Mouse (Mus musculus): ENCODE data around the gene Gas1. TPM values are rescaled to one million over a fixed set of nuclear protein-coding genes. Genes with fewer than 3 reads are reported as not detected.

Gene Gas1
- polyA plus RNA-seq (2012; rRNA removed), result 2.5 and 6.9 TPM in 2 replicates

DNA sequence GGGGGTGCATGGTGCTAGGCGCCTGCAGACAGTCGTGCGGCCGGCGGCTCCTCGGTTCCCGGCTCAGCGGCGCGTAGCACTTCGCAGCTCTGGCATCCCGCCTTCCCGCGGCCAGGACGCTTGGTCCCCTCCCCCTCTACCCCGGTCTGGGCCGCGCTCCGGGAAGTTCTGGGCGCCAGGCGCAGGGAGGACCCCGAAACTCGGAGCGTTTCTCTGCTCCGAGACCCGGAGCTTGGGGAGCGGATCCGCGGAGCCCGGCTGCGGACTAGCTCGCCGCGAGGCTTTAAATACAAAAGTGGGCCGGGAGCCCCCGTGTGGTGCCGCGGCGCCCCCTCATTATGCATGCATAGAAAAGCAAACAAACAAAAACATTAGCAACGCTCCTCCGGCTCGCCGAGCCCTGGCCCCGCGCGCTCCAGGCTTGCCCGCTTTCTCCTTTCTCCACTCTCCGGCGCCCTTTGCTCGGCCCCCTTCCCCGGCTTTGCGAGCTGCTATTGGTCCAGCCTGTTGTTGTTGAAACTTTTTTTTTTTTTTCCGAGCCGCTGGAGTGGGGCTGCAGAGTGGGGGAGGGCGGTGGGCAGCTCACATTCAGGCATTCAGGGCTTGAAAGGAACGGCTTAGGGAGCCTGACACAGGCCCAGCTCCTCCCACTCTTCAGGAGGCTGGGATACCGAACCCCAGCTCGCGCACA, at the start of gene Gas1:
TSS of gene Gas1 (minus strand) at position 260 of the 691 bp plus-strand sequence.
- peak within 1 kb of the TSS; percentile 76 for H3K4me3 ChIP-seq (ENCODE audit: control insufficient read depth, low read depth, low read length)
- peak within 1 kb of the TSS; percentile 57; the same call in 1 of the 2 replicates for H3K27ac ChIP-seq (ENCODE audit: control insufficient read depth, insufficient read depth, low read depth, low read length)
- no peaks in the 10 kb centered on the region for H3K36me3 ChIP-seq (ENCODE audit: control insufficient read depth, insufficient read depth, low read length)
- peaks cover 13% of the 10 kb centered on the region for H3K4me1 ChIP-seq (ENCODE audit: control insufficient read depth, insufficient read depth, low read length)
- no peak for TF ChIP-seq CTCF (IDR thresholded peaks at IDR 0.05; ENCODE audit: control insufficient read depth, insufficient read depth, insufficient replicate concordance, low read depth, low read length)
- peak; percentile 55 for TF ChIP-seq POLR2A (IDR thresholded peaks at IDR 0.05; ENCODE audit: control insufficient read depth, low read depth, low read length)
- no peaks in the 10 kb centered on the region for H3K27me3 ChIP-seq (ENCODE audit: control insufficient read depth, insufficient read depth, low read length)

DNA sequence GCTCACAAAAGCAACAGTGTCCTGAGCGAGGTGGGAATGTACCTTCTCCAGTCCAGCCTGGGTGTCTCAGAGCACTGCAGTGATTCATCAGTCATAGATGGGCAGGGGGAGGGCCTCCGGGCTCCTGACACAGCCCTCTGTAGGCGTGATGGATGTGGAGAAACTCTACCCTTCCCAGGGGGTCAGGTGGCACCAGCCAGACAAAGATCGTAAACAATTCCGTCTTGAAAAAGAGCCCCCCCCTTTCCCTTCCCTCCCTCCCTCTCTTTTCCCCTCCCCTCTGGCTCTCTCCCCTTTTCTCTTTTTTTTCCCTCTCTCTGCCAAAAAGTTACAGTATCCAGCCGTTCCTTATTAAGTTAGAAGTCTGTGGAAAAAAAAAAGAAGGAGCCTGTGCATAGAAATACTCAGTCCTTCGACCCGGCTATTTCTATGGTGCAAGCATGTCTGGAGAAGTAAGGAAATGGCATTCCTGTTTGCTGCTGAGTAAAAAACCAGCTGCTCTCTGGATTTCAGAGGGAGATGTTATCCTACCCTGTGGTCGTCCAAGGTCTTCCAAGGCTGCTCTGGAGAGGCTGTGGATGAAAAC, 49.2 kb upstream of the Gas1 start:
- H3K4me1 ChIP-seq (ENCODE audit: control insufficient read depth, insufficient read depth, low read length), result no peaks in the 10 kb centered on the region
- no peak overlapping the region for H3K4me3 ChIP-seq (ENCODE audit: control insufficient read depth, low read depth, low read length)
- TF ChIP-seq CTCF (IDR thresholded peaks at IDR 0.05; ENCODE audit: control insufficient read depth, insufficient read depth, insufficient replicate concordance, low read depth, low read length) (no peak), POLR2A (IDR thresholded peaks at IDR 0.05; ENCODE audit: control insufficient read depth, low read depth, low read length) (no peak)
- no peaks in the 10 kb centered on the region for H3K36me3 ChIP-seq (ENCODE audit: control insufficient read depth, insufficient read depth, low read length)
- no peaks in the 10 kb centered on the region for H3K27me3 ChIP-seq (ENCODE audit: control insufficient read depth, insufficient read depth, low read length)
- H3K27ac ChIP-seq (ENCODE audit: control insufficient read depth, insufficient read depth, low read depth, low read length), result no peak overlapping the region

DNA sequence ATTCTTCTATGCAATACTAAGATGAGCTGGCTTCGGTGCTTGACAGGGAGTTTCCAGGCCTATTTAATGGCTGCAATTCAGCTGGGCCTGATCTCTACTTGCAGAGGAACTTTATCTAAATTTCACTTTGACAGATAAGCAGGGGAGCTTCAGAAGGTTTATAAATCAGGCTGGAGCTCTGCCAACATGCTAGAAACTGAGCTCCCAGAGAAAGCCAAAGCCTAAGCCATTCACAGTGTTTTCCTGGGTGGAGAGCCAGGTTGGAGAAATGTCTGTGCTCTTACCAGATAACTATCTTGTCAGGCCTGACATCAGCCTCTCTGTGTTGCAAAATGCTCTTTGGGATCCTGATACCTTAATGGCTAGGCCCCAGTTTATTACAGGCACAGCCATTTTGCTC, 48.6 kb upstream of the Gas1 start:
- H3K27ac ChIP-seq (ENCODE audit: control insufficient read depth, insufficient read depth, low read depth, low read length), result no peak overlapping the region
- no peaks in the 10 kb centered on the region for H3K4me1 ChIP-seq (ENCODE audit: control insufficient read depth, insufficient read depth, low read length)
- H3K36me3 ChIP-seq (ENCODE audit: control insufficient read depth, insufficient read depth, low read length), result no peaks in the 10 kb centered on the region

DNA sequence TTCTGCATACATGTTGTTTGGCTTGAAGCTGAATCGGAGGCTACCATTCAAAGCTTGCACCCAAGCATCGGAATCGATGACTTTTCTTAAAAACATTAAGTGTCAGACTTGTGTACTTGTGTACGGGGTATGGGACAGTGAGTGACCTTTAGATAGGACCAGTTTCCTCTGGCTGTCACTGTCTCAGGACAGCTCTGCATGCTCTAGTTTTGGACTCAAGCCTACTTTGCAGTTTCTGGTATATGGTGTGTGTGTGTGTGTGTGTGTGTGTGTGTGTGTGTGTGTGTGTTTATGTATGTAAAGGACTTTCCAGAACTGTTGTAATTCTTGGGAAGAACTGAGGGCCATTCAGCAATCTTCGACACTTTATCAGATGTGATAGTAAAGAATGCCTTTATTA, 48.1 kb upstream of the Gas1 start:
- Histone ChIP-seq H3K36me3 (ENCODE audit: control insufficient read depth, insufficient read depth, low read length) (no peaks in the 10 kb centered on the region), H3K27me3 (ENCODE audit: control insufficient read depth, insufficient read depth, low read length) (no peaks in the 10 kb centered on the region), H3K27ac (ENCODE audit: control insufficient read depth, insufficient read depth, low read depth, low read length) (no peak overlapping the region), H3K4me3 (ENCODE audit: control insufficient read depth, low read depth, low read length) (no peak overlapping the region), H3K4me1 (ENCODE audit: control insufficient read depth, insufficient read depth, low read length) (no peaks in the 10 kb centered on the region)
- TF ChIP-seq CTCF (IDR thresholded peaks at IDR 0.05; ENCODE audit: control insufficient read depth, insufficient read depth, insufficient replicate concordance, low read depth, low read length) (no peak), POLR2A (IDR thresholded peaks at IDR 0.05; ENCODE audit: control insufficient read depth, low read depth, low read length) (no peak)

More for the DNA sequence above, 48.6 kb upstream of the Gas1 start:
- no peaks in the 10 kb centered on the region for H3K27me3 ChIP-seq (ENCODE audit: control insufficient read depth, insufficient read depth, low read length)
- no peak for TF ChIP-seq POLR2A (IDR thresholded peaks at IDR 0.05; ENCODE audit: control insufficient read depth, low read depth, low read length)
- no peak for TF ChIP-seq CTCF (IDR thresholded peaks at IDR 0.05; ENCODE audit: control insufficient read depth, insufficient read depth, insufficient replicate concordance, low read depth, low read length)
- H3K4me3 ChIP-seq (ENCODE audit: control insufficient read depth, low read depth, low read length), result no peak overlapping the region

DNA sequence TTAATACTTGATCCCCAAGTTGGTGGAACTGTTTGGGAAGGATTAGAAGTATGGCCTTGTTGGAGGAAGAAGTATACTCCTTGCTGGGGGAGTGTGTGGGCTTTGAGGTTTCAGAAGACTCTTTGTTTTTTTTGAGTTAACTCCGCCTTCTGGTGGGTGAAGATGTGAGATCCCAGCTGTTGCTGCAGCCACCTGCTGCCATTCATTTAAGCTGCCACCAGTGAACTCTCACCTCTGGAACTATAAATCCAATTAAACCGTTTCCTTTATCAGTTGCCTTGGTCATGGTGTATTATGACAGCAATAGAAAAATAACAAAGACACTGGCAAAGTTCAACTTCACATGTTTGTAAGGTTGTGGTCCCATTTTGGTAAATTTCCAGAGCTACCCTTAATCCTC, 46.6 kb upstream of the Gas1 start:
- TF ChIP-seq POLR2A (IDR thresholded peaks at IDR 0.05; ENCODE audit: control insufficient read depth, low read depth, low read length) (no peak), CTCF (IDR thresholded peaks at IDR 0.05; ENCODE audit: control insufficient read depth, insufficient read depth, insufficient replicate concordance, low read depth, low read length) (no peak)
- Histone ChIP-seq H3K36me3 (ENCODE audit: control insufficient read depth, insufficient read depth, low read length) (no peaks in the 10 kb centered on the region), H3K4me1 (ENCODE audit: control insufficient read depth, insufficient read depth, low read length) (no peaks in the 10 kb centered on the region), H3K4me3 (ENCODE audit: control insufficient read depth, low read depth, low read length) (no peak overlapping the region), H3K27me3 (ENCODE audit: control insufficient read depth, insufficient read depth, low read length) (no peaks in the 10 kb centered on the region), H3K27ac (ENCODE audit: control insufficient read depth, insufficient read depth, low read depth, low read length) (no peak overlapping the region)

DNA sequence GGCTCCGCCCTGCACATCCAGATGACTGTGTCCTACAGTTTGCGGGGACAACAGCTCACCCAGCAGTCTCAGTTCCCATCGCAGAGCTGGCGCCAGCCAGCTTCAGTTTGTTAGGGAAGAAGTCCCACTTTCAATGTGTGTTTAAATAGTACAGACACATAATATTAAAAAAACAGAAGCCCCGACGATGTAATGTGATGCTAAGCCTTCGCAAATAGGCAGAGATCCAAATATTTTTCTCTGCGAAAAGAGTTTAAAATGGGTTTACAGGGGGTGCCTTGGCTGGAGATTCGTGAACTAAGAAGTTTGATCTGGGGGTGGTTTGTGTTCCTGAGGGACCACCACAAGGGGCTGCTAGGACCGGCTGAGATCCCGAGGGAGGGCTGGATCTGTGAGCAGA, 45.2 kb upstream of the Gas1 start:
- H3K4me3 ChIP-seq (ENCODE audit: control insufficient read depth, low read depth, low read length), result no peak overlapping the region
- TF ChIP-seq POLR2A (IDR thresholded peaks at IDR 0.05; ENCODE audit: control insufficient read depth, low read depth, low read length) (no peak), CTCF (IDR thresholded peaks at IDR 0.05; ENCODE audit: control insufficient read depth, insufficient read depth, insufficient replicate concordance, low read depth, low read length) (no peak)

DNA sequence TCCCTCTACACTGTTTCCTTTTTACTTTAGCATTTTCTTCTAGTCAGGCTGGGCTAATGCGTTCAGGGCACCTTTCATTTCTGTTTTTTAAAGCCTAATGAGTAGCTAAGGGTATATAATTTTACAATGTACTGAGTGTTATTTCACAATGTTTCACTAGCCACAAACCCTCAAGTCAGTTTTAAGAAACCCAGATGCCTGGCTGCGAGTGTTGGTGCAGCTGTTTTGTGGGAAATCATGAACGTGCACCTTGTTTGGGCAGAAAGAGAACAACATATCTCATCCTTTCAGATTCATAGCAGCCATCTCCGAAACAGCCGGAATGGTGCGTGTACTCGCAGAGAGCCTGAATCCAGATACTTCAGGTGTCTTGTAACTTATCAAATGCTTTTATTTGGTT, 36.7 kb upstream of the Gas1 start:
- TF ChIP-seq CTCF (IDR thresholded peaks at IDR 0.05; ENCODE audit: control insufficient read depth, insufficient read depth, insufficient replicate concordance, low read depth, low read length) (no peak), POLR2A (IDR thresholded peaks at IDR 0.05; ENCODE audit: control insufficient read depth, low read depth, low read length) (no peak)
- Histone ChIP-seq H3K27ac (ENCODE audit: control insufficient read depth, insufficient read depth, low read depth, low read length) (no peak overlapping the region), H3K4me1 (ENCODE audit: control insufficient read depth, insufficient read depth, low read length) (no peaks in the 10 kb centered on the region), H3K36me3 (ENCODE audit: control insufficient read depth, insufficient read depth, low read length) (no peaks in the 10 kb centered on the region), H3K4me3 (ENCODE audit: control insufficient read depth, low read depth, low read length) (no peak overlapping the region), H3K27me3 (ENCODE audit: control insufficient read depth, insufficient read depth, low read length) (no peaks in the 10 kb centered on the region)

More for the DNA sequence above, 45.2 kb upstream of the Gas1 start:
- H3K4me1 ChIP-seq (ENCODE audit: control insufficient read depth, insufficient read depth, low read length), result no peaks in the 10 kb centered on the region
- H3K27ac ChIP-seq (ENCODE audit: control insufficient read depth, insufficient read depth, low read depth, low read length), result no peak overlapping the region
- no peaks in the 10 kb centered on the region for H3K27me3 ChIP-seq (ENCODE audit: control insufficient read depth, insufficient read depth, low read length)
- no peaks in the 10 kb centered on the region for H3K36me3 ChIP-seq (ENCODE audit: control insufficient read depth, insufficient read depth, low read length)
